Mouse (Mus musculus): Measurements from ENCODE around the gene Elp4. TPM values are rescaled to one million over a fixed set of nuclear protein-coding genes. Genes with fewer than 3 reads are reported as not detected.

Elp4 gene
- polyA plus RNA-seq, 1 experiment: 3.8 TPM

DNA sequence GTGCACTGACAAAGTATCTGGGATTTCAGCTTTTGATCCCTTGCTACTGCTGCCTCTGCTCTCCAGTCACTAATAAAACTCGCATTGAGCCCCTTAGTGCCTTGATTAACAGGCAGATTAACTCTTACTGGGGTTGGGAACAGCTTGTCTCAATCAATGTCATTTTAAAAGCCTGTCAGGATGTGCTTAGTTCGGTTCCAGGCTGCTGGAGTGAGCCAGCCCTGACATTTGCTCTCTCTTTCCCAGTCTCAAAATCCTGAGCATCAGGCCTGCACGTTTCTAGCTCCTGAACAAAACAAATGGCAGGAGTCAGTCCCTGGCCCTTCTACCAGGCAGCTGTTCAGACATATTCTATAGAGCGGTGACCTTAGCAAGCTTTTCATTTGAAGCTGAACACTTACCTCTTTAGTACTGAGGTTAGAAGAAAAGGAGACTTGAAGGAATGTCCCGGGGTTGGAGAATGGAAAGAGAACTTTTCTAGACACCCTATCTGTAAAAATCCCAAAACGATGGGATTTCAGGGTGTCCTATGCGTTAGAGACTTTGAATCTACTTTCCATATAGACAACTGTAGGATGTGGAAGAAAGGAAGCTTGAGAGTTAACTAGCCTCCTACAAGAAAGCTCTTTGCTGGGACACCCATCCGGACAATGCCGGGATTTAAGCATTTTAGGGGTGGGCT lies 233.1 kb downstream of the Elp4 start:
- DNase-seq (ENCODE audit: low read depth): no peak

DNA sequence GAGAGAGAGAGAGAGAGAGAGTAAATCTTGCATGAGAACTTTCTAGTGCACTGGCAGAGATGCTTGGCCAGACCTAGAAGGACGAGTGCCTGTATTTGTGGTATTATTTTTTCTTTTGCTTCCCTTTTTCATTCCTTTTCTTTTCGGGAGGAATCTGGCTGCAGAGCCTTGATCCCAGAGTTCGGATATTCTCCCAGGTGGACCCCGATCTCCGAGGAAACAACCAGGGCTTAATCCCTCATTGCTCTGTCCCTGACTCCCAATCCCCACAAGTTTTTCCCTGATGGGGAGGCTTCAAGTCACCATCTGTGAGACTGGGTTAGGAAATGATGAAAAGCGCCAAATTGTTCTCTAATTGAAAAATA lies 233.7 kb downstream of the Elp4 start:
- DNase-seq (ENCODE audit: low read depth): no peak

DNA sequence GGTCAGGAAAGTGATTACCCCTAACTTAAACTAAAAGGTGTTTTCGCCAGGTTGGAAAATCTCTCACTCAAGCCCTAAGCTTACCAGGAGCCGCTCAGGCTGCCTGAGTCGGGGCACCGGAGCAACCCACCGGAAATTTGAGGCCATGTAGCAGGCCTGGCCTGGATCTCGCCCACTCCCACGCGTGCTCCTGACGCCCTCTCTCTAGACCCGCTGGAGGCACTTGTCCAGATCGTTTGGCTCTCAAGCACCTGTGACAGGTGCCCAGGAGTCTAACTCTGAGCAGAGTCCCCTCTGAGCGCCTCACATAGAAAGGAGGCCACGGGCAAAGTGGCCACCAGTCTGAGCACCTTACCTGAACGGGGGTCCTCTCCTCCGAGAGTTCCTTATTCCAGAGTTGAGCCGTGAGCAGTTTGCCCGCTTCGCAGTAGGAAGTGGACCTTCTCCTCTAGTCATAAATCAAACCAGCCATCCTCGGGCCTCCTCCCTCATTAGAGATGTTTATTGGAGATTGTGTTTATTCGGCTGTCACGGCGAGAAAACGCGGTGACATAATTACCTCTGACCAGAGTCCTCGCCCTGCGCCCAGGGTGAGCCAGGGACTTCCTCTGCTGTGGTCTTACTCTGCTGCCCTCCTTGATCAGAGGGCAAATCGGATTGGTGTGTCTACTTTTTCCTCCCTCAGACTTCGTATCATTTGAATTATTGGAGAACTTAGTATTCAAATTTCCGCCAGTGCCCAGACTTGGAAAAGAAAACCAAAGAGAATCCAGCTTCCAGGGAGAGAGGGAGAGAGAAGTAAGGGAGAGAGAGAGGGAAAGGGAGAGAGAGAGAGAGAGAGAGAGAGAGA lies 234.3 kb downstream of the Elp4 start:
- no peak for DNase-seq (ENCODE audit: low read depth)

DNA sequence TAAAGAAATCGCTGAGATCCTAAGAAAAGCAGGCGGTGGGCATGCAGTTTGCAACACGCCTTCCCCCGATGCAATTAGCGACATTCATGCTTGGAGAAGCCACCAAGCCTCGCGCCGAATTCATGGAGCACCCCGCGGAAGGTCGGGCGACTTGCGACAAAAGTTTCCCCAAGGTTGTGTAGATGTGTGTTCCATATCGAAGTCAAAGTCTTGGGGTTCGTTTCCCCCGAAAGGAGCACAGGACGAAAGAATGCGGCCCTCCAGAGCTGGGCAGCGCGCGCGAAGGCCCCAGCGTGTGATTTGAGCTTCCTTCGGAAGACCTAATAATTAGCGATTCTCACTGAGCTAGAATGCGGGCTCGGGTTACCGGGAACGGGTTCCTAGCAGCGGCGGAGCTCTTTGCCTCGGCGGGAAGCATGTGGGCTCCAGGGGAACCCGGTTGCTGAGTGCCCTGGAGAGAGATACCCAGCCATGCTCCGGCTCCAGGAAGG lies 234.9 kb downstream of the Elp4 start:
- DNase-seq (ENCODE audit: low read depth): no peak

DNA sequence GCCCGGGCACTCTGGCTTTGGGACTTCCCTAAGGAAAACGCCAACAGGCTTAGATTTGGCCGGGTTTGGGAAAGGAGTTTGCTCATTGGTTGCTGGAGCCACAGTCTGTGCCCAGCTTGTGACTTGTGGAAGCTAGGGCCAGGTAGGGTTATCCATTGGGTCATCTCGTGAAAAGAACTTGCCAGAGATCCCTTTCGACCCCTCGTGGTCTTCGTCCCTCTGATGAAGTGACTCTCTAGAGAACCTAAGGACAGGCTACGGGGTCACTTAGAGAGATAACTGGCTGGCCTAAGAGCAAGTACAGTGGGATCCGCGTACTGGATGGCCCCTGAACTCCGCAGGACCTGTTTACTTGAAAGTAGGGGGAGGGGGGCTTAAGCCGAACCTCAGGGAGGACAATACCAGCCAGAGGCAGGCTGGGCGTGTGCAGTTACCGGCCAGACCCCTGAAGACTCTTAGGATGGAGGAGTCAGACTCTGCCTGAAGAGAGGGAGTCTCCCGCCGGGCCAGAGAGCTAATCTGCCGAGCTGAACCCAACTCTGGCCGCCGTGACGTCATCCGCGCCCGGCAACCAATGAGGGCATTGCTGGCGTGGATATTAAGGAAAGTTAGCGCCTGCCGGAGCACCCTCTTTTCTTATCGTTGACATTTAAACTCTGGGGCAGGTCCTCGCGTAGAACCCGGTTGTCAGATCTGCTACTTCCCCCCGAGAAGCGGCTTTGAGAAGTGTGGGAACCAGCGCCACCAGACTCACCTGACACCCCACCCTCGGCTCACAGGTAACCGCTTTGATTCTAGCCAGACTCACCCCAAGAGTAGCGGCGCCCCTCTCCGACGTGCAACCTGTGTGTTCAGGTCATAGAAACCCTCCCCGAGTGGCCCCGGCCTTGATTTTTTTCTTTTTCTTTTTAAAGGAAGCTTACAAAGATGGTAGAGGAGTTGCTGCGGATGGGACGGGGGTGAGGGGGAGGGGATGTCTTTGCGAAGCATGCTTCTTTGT lies 235.8 kb downstream of the Elp4 start, which contains the start of gene Pax6:
TSS of gene Pax6 (plus strand) at position 630 of the 1,000 bp plus-strand sequence.
- no peak for DNase-seq (ENCODE audit: low read depth)

DNA sequence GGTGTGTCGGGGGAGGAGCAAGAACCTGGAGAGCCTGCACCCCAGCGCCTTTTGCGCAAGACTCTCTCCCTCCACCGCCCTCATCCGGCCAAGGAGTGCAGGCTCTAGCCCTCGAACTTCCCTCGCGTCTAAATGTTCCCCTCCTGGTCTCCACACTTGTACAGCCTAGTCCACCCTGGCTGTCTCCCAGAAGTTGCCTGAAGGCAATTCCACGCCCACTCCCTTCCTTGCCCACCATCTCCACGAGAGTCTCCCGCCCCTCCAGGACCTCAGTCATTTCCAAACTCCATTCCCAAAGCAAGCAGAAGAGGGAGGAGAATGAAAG lies 236.8 kb downstream of the Elp4 start:
- DNase-seq (ENCODE audit: low read depth): no peak

DNA sequence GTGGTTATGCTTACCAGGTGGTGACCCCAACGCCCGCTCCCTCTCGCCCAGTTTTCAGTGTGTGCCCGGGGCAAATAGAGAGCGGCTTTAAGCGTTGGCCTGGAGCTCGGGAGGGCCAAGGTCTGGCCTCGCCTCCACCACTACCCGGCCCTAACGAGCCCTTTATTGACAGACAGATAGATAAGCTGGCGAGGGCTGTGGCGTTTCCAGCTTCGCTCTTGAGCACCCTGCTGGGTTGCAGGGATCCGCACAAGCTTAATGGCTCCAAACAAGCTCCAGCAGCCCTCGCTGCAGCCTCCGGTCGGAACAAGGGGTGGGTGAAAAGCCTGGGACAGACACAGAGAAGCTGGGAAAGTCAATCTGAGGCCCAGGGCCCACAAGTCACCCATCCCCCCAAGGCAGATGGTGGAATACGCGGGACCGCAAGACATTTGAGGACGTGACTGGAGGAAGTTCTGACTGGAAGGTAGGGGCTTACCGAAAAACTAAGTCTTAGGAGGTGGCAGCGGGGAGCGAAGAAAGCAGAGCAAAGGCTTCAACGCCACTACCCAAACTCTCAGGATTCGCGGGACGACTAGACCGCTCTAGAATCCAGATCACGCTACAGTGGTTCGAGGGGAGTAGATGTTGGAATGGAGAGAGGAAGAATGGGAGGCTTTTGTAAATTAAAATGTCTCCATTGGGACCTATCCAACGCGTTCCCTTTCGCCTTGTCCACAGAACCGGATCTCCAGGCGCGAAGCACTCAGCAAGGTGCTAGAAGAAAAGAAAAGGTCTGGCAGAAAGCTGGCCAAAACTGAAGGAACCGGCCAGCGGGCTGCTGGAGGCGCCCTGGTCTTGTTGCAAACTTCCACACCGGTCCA lies 237.4 kb downstream of the Elp4 start:
- no peak for DNase-seq (ENCODE audit: low read depth)

DNA sequence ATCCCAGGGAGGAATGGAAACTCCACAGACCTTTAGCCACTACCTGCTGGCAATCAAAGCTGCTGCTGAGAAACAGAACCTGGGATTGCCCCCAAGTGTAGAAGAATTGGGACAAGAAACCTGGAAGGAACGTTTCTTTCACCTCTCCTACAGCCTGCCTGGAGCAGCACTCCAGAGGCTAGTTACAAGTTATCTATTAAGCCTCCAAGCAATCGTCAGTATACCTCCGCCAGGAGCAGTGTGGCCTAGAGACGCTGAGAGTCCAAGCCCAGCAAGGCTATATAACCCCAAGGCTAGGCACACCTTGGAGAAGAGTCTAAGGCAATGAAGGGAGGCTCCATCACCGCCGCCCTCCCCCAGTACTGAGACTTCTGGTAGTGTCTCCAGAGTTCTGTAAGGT lies 238.0 kb downstream of the Elp4 start:
- DNase-seq (ENCODE audit: low read depth): no peak

DNA sequence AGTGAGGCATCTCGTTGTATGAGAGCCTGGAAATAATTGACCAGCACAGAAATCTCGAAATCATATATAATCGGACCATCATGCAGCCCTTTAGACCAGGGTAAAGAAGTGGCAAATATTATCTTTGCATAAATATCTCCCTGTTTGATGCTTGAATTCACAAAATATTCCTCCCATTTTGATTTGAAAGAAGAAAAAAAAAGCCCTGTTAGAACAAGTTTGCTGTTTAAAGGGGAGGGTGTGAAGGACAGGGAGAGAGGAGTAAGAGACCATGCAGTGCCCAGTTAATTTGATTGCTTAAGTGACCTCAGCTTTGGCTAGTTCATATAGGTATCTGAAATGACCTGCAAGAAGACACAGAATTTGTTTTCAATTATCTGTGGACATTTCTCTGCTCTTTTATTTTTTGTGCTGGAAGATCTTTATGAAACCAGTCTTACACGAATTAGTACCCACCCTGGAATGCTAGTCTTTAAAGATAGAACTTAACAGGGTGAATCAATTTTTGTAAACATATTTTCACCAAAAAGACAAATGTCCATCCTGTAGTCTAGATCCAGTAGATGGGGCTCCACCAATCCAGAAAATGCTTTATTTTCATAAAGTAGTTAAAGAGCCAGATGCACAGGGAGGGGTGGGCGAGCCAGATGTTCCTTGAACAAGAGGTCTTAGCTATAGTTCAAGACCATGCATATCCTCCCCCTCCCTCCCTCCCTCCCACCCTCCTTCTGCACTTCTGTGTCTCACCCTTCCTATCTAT lies 238.7 kb downstream of the Elp4 start:
- no peak for DNase-seq (ENCODE audit: low read depth)

DNA sequence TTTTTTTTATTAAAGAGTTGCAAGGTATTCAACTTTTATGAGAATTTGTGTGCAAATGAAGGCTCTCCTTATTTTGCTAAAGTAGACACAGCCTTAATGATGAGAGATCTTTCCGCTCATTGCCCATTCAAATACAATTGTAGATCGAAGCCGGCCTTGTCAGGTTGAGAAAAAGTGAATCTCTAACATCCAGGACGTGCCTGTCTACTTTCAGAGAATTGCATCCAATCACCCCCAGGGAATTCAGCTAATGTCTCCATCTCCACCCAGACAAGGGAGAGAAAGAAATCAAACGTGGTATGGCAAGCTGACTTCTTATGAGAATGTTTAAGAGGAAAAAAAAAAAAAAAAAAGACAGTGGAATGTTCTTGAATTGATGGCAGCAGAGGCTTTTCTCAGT lies 239.4 kb downstream of the Elp4 start:
- no peak for DNase-seq (ENCODE audit: low read depth)

DNA sequence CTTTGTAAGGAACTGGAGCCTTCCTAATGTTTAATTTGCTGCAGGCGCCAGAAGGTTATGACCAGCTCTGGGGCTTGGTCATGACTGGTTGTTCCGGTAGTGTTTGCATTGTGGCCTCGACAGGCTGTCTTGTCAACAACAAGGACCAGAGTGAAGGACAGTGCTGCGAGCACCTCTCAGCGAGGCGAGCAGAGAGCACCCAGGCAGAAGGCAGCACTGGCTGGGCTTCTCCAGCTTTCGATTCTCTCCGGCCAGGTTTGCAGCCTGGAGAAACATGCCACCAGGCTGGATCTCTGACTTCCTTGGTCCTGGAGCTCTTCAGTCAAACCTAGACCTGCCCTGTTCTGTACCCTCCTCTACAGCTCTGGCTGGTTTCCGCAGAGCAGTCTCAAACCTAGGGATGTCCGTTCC lies 241.3 kb downstream of the Elp4 start:
- no peak for DNase-seq (ENCODE audit: low read depth)

DNA sequence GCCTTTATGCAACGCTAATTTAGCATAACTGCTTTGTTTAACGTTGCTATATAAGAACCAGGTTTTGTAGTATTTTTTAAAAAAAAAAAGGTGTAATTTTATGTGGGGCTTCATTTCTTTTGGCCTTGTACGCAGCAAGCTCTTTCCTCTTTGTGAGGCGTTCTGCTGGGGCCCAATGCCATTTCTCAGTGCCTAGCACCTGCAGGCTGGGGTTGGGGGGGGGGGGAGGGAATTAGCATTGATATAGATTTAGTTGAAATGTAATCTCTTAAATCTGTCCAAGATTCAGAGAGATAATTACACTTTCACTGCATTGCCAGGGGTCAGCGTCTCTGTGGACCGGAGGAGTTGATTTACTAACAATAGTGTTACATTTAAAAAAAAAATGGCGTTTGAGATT lies 241.8 kb downstream of the Elp4 start:
- DNase-seq (ENCODE audit: low read depth): no peak

DNA sequence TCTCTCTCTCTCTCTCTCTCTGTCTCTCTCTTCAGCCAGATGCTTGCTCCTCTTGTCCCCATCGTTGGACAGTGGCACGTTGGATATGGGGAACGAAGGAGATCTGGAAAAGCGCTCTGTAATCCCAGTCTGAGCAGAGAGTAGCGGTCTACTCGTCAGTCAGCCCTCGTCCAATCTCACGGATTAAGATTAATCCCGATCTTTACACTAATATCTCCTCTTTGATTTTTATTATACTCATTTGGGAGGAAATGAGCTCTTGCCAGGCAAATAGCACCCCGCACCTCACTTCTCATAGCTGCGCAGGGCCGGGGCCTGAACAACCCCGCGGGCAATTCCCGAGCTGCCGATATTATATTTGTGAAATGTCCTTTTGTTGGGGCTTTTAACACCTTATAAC lies 242.2 kb downstream of the Elp4 start:
- DNase-seq (ENCODE audit: low read depth): no peak

DNA sequence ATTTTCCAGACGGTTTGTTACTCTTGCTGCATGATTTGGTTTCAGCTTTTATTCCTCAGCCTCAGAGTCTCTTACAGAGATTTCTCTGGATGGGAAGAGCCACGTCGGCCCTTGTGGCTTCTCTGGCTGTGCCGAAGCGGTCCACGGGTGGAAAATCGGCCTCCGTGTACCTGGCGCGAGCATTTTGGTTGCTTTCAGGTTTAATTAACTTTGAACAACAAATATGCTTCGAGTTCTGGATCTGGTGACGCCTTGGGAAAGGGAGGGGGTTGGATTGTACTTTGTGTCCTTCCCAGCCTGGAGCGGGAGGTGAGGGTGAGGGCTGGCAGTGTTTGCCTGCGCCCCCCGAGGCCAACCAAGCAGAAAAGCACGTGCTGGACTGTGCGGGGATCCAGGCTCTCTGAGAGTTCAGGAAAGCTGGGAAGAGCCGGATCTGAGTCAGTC lies 242.7 kb downstream of the Elp4 start:
- DNase-seq (ENCODE audit: low read depth): no peak

DNA sequence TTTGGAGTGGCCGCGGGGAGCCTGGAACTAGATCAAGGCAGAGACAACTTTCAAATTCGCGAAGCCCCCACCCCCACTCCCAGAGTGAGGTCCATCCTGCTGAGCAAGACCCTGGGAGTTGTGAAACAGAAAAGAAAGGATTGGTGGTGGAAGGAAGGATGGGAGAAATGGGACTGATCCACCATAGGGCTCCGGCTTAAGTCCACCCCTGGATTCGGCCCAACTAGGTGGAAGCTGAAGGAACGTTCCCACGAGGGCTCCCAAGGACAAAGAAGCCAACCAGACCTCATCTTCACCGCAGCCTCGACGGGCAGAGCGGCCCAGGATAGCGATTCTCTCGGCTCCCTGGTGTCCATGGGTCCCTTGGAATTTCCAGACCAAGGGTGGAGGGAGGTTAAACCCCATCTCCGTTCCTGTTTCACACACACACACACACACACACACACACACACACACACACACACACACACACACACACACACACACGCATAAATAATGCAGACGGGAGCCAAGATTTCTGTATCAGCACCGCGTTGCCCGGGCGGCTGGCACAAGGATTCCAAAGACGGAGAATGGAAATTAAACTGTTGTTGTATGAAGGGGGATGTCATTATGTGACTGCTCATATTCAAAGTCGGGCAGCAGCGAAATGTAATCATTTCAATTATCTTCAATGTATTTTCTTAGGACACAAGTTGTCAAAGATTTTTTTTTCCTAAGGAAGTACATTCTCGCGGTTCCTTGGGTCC lies 243.3 kb downstream of the Elp4 start:
- DNase-seq (ENCODE audit: low read depth): no peak

DNA sequence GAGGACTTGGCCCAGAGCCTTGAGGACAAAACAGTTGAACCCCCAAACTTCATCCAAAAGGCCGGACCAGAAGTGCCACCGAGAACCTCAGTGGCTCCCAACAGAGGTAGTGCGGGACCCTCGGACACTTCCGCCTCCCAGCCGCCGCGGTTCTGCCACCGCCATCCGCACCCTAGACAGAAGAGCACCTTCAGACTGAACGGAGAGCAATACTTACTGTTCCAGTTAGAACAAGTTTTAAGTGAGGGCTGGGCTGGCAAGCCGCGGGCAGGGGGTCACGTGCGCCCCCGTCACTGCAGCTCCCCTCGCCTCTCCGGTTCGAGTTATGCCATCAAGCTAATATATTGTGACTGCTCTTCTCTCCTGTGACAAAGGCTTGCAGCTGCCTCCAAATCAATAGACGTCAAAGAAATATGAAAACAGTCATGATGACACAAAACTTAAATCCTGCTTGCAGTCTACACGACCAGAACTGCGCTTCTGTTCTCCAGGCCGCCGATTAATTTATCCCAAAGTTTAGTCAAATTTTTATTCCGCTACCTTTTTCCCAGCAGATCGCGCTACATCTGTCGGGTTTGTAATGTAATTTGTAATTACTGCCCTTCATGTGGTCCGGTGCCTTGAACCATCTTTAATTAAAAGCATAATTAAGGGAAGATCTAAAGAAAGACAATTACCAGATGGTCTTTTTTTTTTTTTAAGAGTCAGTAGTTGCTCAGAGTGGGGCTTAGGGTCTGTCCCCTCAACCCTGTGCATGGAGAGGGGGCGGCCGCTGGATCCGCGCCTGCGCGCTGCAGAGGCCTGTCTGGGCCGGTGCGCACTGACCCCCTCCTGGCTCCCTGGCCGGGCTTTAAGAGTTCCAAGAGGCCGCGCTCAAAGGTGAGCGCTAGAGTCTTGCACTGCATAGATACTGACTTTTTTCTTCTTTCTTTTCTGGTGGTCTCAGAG lies 244.2 kb downstream of the Elp4 start:
- DNase-seq (ENCODE audit: low read depth): no peak

DNA sequence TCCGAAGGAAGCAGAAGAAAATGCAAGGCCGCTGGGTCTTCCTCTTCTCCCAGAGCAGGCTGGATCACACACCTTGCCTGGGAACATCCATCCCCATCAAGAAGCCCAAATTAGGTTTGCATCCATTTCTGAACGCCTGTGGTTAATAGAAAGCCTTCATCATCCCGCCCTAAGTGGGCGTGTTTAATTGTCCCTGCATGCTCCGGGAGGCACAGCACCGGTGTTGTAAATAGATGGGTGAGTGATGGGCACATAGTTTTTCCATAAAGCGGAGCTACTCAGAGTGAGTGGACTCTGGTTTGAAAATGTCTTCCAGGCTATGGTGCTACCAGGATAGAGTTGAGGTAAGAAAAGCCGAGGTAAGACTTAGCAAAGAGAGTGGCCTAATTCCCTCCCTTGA lies 245.0 kb downstream of the Elp4 start:
- no peak for DNase-seq (ENCODE audit: low read depth)

DNA sequence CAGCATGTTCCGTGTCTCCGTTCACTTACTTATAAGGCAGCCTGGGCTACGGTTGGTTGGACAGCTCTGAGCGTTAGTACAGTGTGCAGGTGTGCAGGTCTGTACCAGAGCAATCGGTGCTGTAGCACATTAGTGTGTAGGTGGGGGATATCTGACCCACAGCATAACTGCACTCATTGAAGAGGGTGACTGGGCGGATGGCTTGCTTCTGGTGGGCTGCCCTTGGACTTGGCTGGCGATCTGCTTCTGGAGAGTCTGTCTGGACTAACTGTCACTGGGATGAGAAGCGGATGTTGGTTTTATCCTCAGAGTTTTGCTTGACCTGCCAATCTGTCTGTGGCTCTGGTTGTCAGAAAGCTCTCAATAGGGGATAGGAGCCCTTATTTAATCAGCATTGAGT lies 247.9 kb downstream of the Elp4 start:
- no peak for DNase-seq (ENCODE audit: low read depth)

Data from gonadal fat pad, adult 2 months (tissue).